Mouse (Mus musculus) ES-Bruce4 (cell line): ENCODE measurements around the gene Prex1.

Experiments
- CTCF ChIP-seq: IDR thresholded peaks from one replicate; pipeline ENCODE4 v1.8.1; 2011; ENCODE audit warnings: low read depth, low read length
- EP300 ChIP-seq: IDR thresholded peaks from 2 replicates; pipeline ENCODE4 v1.6.1; 2011; ENCODE audit warnings: low read depth, low read length; ENCODE audit not compliant: insufficient read depth

DNA sequence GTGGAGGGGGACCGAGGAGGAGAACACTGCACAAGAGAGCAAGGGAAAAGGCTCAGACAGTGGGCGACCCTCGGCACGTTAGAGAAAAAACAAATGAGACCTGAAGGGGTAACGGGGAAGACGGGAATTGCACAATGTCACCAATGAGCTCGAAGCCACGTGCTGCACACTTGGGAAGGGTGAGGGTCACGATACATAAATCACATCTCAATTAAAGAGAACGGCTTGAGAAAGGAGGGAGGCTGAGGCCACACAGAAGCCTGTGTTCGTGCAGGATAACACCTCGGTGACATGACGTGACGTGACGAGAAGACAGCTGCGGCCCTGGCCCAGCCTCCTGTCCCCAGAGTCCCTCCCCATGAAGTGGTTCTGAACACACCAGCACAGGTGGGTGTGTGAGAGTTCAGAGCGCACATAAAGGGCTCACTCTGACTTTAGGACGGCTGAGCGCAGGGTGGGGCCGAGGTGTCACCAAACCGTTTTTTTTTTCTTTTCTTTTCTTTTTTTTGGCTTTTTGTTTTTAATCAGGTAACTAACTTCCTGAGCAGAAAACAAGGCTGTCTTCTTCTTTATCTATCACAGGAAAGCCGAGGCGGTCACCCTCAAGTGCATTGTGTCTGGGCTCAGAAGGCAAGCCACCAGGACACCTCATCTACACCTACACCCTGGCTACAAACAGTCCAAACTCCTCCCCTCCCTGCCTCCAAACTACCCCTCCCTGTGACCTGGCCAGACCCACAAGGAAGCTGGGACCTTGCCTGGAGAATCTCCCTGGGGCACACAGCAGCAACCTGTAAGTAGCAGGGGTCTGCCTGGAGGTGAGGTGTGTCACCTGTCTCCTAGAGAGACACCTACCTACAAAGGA is 12.2 kb downstream of the Prex1 start:
- TF ChIP-seq CTCF (no peak), EP300 (no peak)
